Mouse (Mus musculus) monocyte, adult 2 months (primary cell): ENCODE data around the gene Celsr2.

ENCODE experiments used
- DNase-seq, 2 experiments: peaks; one replicate each; pipeline ENCODE4 v3.0.0; 2022; ENCODE audit warnings: low spot score in 2 of 2, low read depth in 1 of 2

Celsr2 gene

DNA sequence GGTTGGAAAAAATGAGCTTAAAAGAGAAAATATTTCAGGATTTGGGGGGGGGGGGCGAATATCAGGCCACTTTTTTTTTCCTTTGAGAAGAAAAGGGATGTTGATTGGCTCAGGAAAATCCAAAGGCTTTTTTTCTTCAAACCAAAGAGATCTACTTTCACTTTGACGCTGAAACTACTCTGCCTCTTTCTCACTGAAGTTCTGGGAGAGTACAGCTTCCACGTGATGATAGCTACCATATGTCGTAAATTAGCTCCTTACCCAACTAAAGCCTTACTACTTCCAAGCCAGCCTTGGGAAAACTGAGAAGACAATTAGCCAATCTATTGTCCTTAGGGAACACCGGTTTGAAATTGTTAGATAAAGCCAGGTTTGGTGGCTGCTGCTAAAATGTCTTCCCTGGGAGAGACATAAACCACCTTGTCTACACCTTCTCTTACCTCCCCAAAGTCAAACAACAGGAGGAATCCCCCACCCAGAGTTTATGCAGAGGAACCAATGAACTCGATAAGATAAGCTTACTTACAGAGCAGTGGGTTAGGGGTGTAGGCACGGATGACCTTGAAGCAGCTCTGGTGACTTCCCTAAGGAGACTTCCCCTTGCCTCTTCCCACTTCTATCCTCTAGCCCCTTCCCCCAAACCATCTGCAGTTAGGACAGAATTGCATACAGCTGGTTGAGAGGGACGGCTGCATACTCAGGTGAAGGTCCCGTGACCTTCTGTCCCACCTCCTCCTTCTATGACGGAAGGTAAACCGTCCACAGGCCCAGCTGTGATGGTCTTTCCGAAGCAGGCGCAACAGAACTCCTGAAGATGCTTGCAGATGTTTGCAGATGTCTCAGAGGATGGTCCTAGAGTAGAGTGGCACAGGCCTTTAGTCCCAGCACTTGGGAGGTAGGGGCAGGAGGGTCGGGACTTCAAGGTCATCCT is 33.1 kb downstream of the Celsr2 start:
- no peak for DNase-seq

GRCm38 (mm10) chr3:108380695-108381094 is 34.7 kb downstream of the Celsr2 start:
- no peak for DNase-seq

- DNase-seq, result no peak
Observed at GRCm38 (mm10) chr3:108378875-108379663, 36.3 kb downstream of the Celsr2 start.

DNA sequence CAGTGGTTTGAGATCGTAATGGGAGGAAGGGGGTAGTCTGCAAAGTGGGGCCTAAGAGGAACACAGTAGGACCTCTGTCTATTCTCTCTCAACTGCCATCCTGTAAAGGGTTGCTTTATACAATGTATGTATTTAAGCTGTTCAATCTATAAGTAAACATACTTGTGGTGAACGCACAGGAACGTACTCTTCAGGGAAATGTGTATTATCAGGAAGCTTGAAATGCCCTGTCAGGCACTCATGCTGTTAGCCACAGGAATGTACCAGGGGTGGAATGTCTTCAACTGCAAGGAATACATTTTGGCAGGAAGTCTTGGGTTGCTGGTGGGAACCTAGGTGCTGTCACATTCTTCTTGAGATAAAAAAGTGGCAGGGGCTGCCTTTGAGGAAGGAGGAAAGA is 42.7 kb downstream of the Celsr2 start:
- no peak for DNase-seq

DNA sequence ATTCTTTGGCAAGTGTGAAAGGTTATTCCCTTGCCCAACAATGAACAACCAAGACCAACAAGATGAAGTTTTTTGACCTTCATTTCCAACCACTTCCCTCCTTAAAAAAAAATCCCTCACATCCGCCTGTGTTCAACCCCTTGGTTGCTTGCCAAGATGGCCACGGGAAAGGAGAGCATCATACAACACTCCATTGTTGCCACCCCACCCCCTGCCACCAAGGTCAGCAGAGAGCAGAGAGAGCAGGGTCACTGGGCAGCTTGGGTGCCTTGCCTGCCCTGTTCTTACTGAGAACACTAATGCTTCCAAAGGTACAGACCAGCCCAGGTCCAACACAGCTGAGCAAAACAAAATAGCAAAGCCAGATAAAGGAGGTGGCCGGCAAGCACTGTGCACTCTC is 43.1 kb downstream of the Celsr2 start:
- DNase-seq, result no peak

GRCm38 (mm10) chr3:108368721-108369120 is 46.6 kb downstream of the Celsr2 start:
- no peak for DNase-seq

- no peak for DNase-seq
Observed at GRCm38 (mm10) chr3:108367828-108368227, 47.5 kb downstream of the Celsr2 start.

DNA sequence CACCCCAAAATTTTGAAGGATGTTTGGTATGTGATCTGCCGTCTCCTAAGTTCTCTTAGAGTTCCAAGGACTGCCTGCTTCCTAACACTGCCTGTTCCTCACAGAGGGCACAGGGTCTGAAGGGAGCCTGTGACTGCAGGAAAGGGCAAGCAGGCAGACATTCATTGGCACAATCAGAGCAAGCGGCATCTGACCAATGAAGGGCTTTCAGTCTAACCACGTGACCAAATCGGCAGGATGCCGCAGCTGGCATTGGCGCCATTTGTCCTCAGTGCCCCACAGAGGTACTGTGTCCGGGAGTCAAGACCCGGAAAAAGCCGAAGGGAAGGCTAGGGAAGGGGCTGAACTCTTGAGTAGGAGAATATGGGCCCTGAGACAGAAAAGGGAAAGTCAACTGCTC is 48.2 kb downstream of the Celsr2 start:
- DNase-seq, result no peak

- DNase-seq, result no peak
Observed at GRCm38 (mm10) chr3:108364270-108364995, 50.9 kb downstream of the Celsr2 start, which contains the start of gene Mybphl. TSS of gene Mybphl (plus strand) at chr3:108364911.

DNA sequence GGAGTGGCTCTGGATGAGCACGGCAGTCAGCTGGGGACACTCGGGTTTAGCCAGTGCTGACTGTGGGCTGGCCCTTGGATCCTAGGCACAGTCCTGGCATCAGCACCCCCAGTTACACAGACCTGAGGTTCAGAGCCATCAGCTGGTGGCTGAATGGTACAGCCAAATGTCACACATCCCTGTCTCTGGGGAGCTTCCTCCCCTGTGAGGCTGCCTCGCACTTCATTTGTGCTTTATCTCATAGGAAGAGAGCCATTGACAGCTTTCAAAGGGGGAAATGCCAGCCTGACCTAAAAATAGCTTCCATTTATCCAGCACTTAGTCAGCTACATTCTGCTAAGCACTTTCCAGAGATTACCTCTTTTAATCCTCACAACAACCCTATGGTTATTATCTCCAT is 51.7 kb downstream of the Celsr2 start:
- no peak for DNase-seq

DNA sequence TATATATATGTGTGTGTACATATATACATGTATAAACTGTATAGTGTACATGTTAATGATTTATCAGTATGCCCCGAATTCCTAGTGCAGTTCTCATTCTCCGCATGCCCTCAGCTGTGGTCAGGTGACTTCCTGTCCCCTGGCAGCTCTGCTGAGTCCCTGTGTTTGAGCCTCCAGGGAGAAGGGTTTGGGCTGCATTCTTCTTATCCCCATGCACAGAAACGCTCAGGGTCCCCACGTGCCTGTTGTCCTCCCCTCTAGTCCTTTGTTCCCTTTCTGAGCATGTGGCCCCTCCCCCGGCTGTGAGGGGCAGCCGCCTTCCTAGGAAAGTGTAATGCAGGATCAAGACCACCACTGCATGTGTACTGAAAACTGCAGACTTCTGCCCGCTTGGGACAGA is 54.5 kb downstream of the Celsr2 start:
- DNase-seq, result no peak

DNA sequence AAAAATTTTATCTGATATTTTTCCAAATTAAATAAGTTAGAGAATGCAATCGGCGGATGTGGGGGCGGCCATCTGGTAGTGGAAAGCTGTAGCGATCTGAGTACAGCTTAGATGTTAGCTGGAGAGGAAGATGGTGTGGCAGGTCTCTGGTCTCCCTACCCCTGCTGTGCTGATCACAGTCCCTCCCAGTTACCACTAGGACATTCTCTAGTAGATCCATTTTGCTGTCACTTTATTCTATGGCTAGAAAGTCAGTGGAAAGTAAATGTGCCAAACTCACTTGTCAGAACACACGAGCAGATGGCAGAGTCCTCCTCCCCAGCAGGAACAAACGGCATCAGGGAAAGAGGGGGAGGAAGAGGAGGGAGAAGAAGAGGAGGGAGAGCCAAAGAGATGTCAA is 56.9 kb downstream of the Celsr2 start:
- no peak for DNase-seq

DNA sequence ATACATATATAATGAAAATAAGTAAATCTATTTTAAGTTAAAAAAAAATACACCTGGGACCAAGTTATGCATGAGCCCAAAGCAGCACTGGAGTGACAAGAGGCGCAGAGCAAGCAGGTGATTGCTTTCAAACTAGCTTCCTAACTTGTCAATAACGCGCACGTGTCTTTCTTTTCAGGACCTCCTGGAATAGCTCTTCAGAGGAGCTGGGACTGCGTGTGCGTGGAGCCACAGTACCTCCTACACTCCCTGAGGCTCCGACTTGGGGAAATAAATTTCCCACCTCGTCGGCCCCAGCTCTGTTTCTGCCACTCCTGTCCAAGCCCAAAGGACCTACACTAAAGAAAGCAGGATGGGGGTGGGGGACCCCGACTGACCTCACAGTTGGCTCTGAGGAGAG is 58.3 kb downstream of the Celsr2 start:
- DNase-seq, result no peak

- DNase-seq, result no peak
Observed at GRCm38 (mm10) chr3:108355245-108355644, 60.1 kb downstream of the Celsr2 start.

DNA sequence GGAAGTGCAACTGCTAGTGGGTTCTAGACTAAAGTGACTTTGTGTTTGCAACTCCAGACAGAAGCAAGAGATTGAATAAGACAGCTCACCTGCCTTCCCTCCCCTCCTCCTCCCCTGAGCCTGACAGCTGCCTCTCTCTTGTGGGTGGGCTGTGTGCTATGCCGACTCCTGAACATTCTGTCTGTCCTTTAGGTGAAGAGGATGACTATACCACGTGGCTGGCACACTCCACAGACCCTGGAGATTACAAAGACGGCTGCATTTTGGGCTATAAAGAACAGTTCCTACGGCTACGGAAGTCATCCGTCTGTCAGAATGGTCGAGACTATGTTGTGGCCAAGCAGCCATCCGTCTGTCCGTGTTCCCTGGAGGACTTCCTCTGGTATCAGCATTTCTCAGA is 67.0 kb downstream of the Celsr2 start:
- DNase-seq, result no peak

- no peak for DNase-seq
Observed at GRCm38 (mm10) chr3:108345855-108346254, 69.5 kb downstream of the Celsr2 start.

DNA sequence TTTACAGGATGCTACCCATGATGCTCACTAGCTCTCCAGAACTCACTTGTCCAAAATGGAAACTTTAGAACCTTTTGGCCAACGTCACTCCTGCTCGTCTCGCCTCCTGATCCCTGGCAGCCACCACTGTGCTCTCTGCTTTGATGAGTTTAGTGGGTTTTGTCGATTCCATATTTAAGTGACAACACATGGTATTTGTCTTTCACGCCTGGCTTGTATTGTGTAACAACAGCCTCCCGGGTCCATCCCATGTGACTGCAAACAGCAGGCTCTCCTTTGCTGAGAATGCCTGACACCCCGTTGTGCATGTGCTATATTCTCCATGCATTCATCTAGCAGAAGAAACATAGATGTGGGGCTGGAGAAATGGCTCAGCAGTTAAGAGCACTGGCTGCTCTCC is 73.2 kb downstream of the Celsr2 start:
- DNase-seq, result no peak

GRCm38 (mm10) chr3:108341040-108341439 is 74.3 kb downstream of the Celsr2 start:
- no peak for DNase-seq
